Mouse (Mus musculus): ENCODE results near the gene Gm49416.

DNA sequence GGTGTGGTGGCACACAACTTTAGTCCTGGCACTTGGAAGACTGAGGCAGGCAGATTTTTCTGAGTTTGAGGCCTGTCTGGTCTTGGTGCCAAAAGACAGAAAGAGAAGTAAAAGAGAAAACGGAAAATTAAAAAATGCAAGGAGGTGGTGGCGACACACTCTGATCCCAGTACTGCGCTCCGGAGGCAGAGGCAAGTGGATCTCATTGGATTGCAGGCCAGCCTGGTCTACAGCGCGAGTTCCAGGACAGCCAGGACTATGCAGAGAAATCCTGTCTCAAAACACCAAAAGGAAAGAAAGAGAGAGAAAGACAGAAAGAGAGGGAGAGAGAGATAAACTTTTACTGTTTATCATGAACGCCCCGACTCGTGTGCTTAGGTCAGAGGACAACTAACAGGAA is 17.9 kb upstream of the Gm49416 start:
- TF ChIP-seq CTCF (IDR thresholded peaks at IDR 0.05; ENCODE audit: control insufficient read depth, insufficient read depth, insufficient read length) (no peak), MAX (IDR thresholded peaks at IDR 0.05) (no peak), USF1 (IDR thresholded peaks at IDR 0.05; ENCODE audit: low read depth) (no peak), MYOD1 (IDR thresholded peaks at IDR 0.05; ENCODE audit: control insufficient read depth, insufficient read length, low read depth) (no peak), MYOG (IDR thresholded peaks at IDR 0.05; ENCODE audit: control insufficient read depth, extremely low read depth, insufficient read length) (no peak)

Measured in C2C12 (cell line).